Mouse (Mus musculus): Measurements from ENCODE around the gene Hist1h2bf. TPM values are rescaled to one million over a fixed set of nuclear protein-coding genes. Genes with fewer than 3 reads are reported as not detected.
A peak's percentile ranks its signal among the peaks of the same experiment; 100 is the strongest.

The Hist1h2bf gene
- total and polyA plus RNA-seq, 3 experiments: 2.2 to 1,093 TPM; not detected in 1

- no peak for TF ChIP-seq RAD21 (IDR thresholded peaks at IDR 0.05; ENCODE audit: low read depth, low read length)
- peak; percentile 99 for TF ChIP-seq POLR2AphosphoS2 (IDR thresholded peaks at IDR 0.05; ENCODE audit: low read length)
- peak; percentile 19; the same call in 1 of the 2 replicates for TF ChIP-seq NELFE (IDR thresholded peaks at IDR 0.05; ENCODE audit: low read depth, low read length)
- TF ChIP-seq MEF2A (IDR thresholded peaks at IDR 0.05; ENCODE audit: extremely low read depth, insufficient replicate concordance, low read depth, low read length, poor library complexity, severe bottlenecking): no peak
- TF ChIP-seq POLR2AphosphoS5 (IDR thresholded peaks at IDR 0.05; ENCODE audit: borderline replicate concordance, low read depth, low read length): peak; percentile 97
- peak; percentile 67 to 98 for TF ChIP-seq POLR2A (IDR thresholded peaks at IDR 0.05; ENCODE audit: control insufficient read depth in 1 of 2, insufficient read depth in 1 of 2, low read depth in 1 of 2, low read length in 2 of 2, poor library complexity in 1 of 2)
- TF ChIP-seq SMC3 (IDR thresholded peaks at IDR 0.05; ENCODE audit: low read depth, low read length): peak; percentile 21; the same call in 1 of the 2 replicates
- TF ChIP-seq CHD1 (IDR thresholded peaks at IDR 0.05; ENCODE audit: low read depth, low read length): peak; percentile 89; the same call in 1 of the 2 replicates
- TF ChIP-seq ZMIZ1 (IDR thresholded peaks at IDR 0.05; ENCODE audit: low read depth, low read length): peak; percentile 97
- peak; percentile 4 for TF ChIP-seq SIN3A (IDR thresholded peaks at IDR 0.05; ENCODE audit: low read length)
- peaks cover 0 to 9% of the 10 kb centered on the region in 2 experiments; a peak in 2 of 4 replicates for H3K36me3 ChIP-seq (ENCODE audit: control insufficient read depth in 1 of 2, insufficient read depth in 2 of 2, low read length in 2 of 2)
- DNase-seq (ENCODE audit: low read depth, low spot score): peak; percentile 94
- peaks cover 2% of the 10 kb centered on the region; the same call in 1 of the 2 replicates for H3K79me2 ChIP-seq (ENCODE audit: control insufficient read depth, insufficient read depth, low read length, poor library complexity)
- peak overlapping the region; percentile 88 for H3K9ac ChIP-seq (ENCODE audit: control insufficient read depth, low read depth, low read length, poor library complexity, severe bottlenecking)
- peak overlapping the region; percentile 29 to 49 for H3K4me3 ChIP-seq (ENCODE audit: control insufficient read depth in 1 of 2, insufficient read depth in 1 of 2, low read depth in 2 of 2, low read length in 2 of 2)
- H3K27me3 ChIP-seq (ENCODE audit: control insufficient read depth in 1 of 2, insufficient read depth in 2 of 2, low read length in 2 of 2): peaks cover 0 to 2% of the 10 kb centered on the region in 2 experiments; a peak in 1 of 4 replicates
- H3K9me3 ChIP-seq (replicated peaks; ENCODE audit: insufficient read depth, low read length): no peaks in the 10 kb centered on the region
- peaks cover 0 to 10% of the 10 kb centered on the region in 2 experiments; a peak in 2 of 4 replicates for H3K4me1 ChIP-seq (ENCODE audit: control insufficient read depth in 1 of 2, insufficient read depth in 2 of 2, low read length in 2 of 2)
- peak overlapping the region; percentile 95 for H3K27ac ChIP-seq (ENCODE audit: control insufficient read depth, low read depth, low read length)
These were observed 47.7 kb upstream of the Hist1h2bf start for GRCm38 (mm10) chr13:23621532-23622174.

- peak; percentile 96 for DNase-seq (ENCODE audit: low read depth, low spot score)
- Histone ChIP-seq H3K79me2 (ENCODE audit: control insufficient read depth, insufficient read depth, low read length, poor library complexity) (peaks cover 2% of the 10 kb centered on the region; the same call in 1 of the 2 replicates), H3K4me3 (ENCODE audit: control insufficient read depth in 1 of 2, insufficient read depth in 1 of 2, low read depth in 2 of 2, low read length in 2 of 2) (peak within 1 kb of the TSS; percentile 38 to 49), H3K9me3 (replicated peaks; ENCODE audit: insufficient read depth, low read length) (no peaks in the 10 kb centered on the region), H3K27ac (ENCODE audit: control insufficient read depth, low read depth, low read length) (peak within 1 kb of the TSS; percentile 95), H3K4me1 (ENCODE audit: control insufficient read depth in 1 of 2, insufficient read depth in 2 of 2, low read length in 2 of 2) (peaks cover 0 to 10% of the 10 kb centered on the region in 2 experiments; a peak in 2 of 4 replicates), H3K27me3 (ENCODE audit: control insufficient read depth in 1 of 2, insufficient read depth in 2 of 2, low read length in 2 of 2) (peaks cover 0 to 2% of the 10 kb centered on the region in 2 experiments; a peak in 1 of 4 replicates), H3K9ac (ENCODE audit: control insufficient read depth, low read depth, low read length, poor library complexity, severe bottlenecking) (peak within 1 kb of the TSS; percentile 88), H3K36me3 (ENCODE audit: control insufficient read depth in 1 of 2, insufficient read depth in 2 of 2, low read length in 2 of 2) (peaks cover 0 to 9% of the 10 kb centered on the region in 2 experiments; a peak in 2 of 4 replicates)
- TF ChIP-seq SIN3A (IDR thresholded peaks at IDR 0.05; ENCODE audit: low read length) (peak; percentile 57), SMC3 (IDR thresholded peaks at IDR 0.05; ENCODE audit: low read depth, low read length) (no peak), BHLHE40 (IDR thresholded peaks at IDR 0.05; ENCODE audit: borderline replicate concordance, low read depth, low read length) (no peak), MEF2A (IDR thresholded peaks at IDR 0.05; ENCODE audit: extremely low read depth, insufficient replicate concordance, low read depth, low read length, poor library complexity, severe bottlenecking) (no peak), POLR2AphosphoS5 (IDR thresholded peaks at IDR 0.05; ENCODE audit: borderline replicate concordance, low read depth, low read length) (no peak; the same call in 1 of the 2 replicates), NRF1 (IDR thresholded peaks at IDR 0.05; ENCODE audit: insufficient read depth, low read depth, low read length, poor library complexity, severe bottlenecking) (no peak), RCOR1 (IDR thresholded peaks at IDR 0.05; ENCODE audit: low read depth, low read length) (no peak), KAT2A (conservative IDR thresholded peaks at IDR 0.05; ENCODE audit: low read depth, low read length) (no peak), ZMIZ1 (IDR thresholded peaks at IDR 0.05; ENCODE audit: low read depth, low read length) (no peak), GABPA (IDR thresholded peaks at IDR 0.05; ENCODE audit: low read depth, low read length) (no peak), TAL1 (IDR thresholded peaks at IDR 0.05; ENCODE audit: low read length) (peak; percentile 21; the same call in 1 of the 2 replicates), POLR2AphosphoS2 (IDR thresholded peaks at IDR 0.05; ENCODE audit: low read length) (no peak), CTCF (IDR thresholded peaks at IDR 0.05 in 2 of 3, conservative IDR thresholded peaks at IDR 0.05 in 1 of 3; ENCODE audit: control insufficient read depth in 1 of 3, insufficient read depth in 1 of 3, low read depth in 2 of 3, low read length in 3 of 3, poor library complexity in 1 of 3, severe bottlenecking in 1 of 3) (no peak), MAZ (IDR thresholded peaks at IDR 0.05; ENCODE audit: low read depth, low read length) (no peak), USF1 (IDR thresholded peaks at IDR 0.05; ENCODE audit: low read depth, low read length) (no peak), CHD2 (IDR thresholded peaks at IDR 0.05; ENCODE audit: low read length) (peak; percentile 42), GATA1 (IDR thresholded peaks at IDR 0.05; ENCODE audit: low read depth, low read length) (peak; percentile 53), ELF1 (IDR thresholded peaks at IDR 0.05; ENCODE audit: low read depth, low read length) (no peak), ZKSCAN1 (IDR thresholded peaks at IDR 0.05; ENCODE audit: low read depth, low read length) (no peak), MYC (IDR thresholded peaks at IDR 0.05; ENCODE audit: low read depth, low read length) (0 out of 2 replicates have a peak, but pooled peaks have one; percentile 14), JUND (IDR thresholded peaks at IDR 0.05; ENCODE audit: low read depth, low read length) (peak; percentile 39; the same call in 1 of the 2 replicates), TBP (IDR thresholded peaks at IDR 0.05; ENCODE audit: low read depth, low read length) (peak; percentile 98)
These were observed 46.9 kb upstream of the Hist1h2bf start, which contains the start of gene Hist1h2be for GRCm38 (mm10) chr13:23620733-23621531. Gene Hist1h2be (minus strand): TSS chr13:23621124.

All from MEL (cell line).